Mouse (Mus musculus) intestine, embryonic 15.5 days (tissue): ENCODE results near the gene Rilpl1. TPM values are rescaled to one million over a fixed set of nuclear protein-coding genes. Genes with fewer than 3 reads are reported as not detected.
"Not testable (repeated sequence)": the region's sequence is repeated elsewhere in the genome, so short reads cannot be mapped to it uniquely, and the experiment has no call there.

ENCODE experiments used
- ATAC-seq: fragments of 200-750 bp; cut with Nextera tagmentation; 2 replicates; pipeline ENCODE4 v1.8.0; 2017; ENCODE audit warnings: moderate TSS enrichment, moderate library complexity
- H3K27ac ChIP-seq: fragments of 300-500 bp; sonication (generic); 2 replicates; pipeline ENCODE4 v1.5.1; 2015; ENCODE audit warnings: mild to moderate bottlenecking, inconsistent platforms
- H3K27me3 ChIP-seq: fragments of 300-500 bp; sonication (generic); replicated peaks from 2 replicates; pipeline ENCODE4 v1.6.1; 2015; ENCODE audit warnings: inconsistent platforms
- H3K36me3 ChIP-seq: fragments of 300-500 bp; sonication (generic); 2 replicates; pipeline ENCODE4 v1.6.1; 2015; ENCODE audit warnings: inconsistent platforms
- H3K4me1 ChIP-seq: fragments of 300-500 bp; sonication (generic); replicated peaks from 2 replicates; pipeline ENCODE4 v1.6.1; 2015; ENCODE audit warnings: inconsistent platforms
- H3K4me2 ChIP-seq: fragments of 300-500 bp; sonication (generic); replicated peaks from 2 replicates; pipeline ENCODE4 v1.6.1; 2015; ENCODE audit warnings: mild to moderate bottlenecking, inconsistent platforms
- H3K4me3 ChIP-seq: fragments of 300-500 bp; sonication (generic); replicated peaks from 2 replicates; pipeline ENCODE4 v1.5.1; 2015; ENCODE audit warnings: inconsistent platforms
- H3K9ac ChIP-seq: fragments of 300-500 bp; sonication (generic); 2 replicates; pipeline ENCODE4 v1.6.1; 2015; ENCODE audit warnings: inconsistent platforms
- H3K9me3 ChIP-seq: fragments of 300-500 bp; sonication (generic); 2 replicates; pipeline ENCODE4 v1.6.1; 2016; ENCODE audit warnings: inconsistent platforms
- WGBS: fragments of 180-500 bp; shearing (Covaris S2); methylation state at CpG from one replicate; pipeline ENCODE4 v1.1.7; 2015; 5-methylcytosine and 5-hydroxymethylcytosine counted together
- polyA plus RNA-seq: library from polyadenylated mRNA; unstranded; fragments of >200 nt; fragmentation: Nextera tagmentation; extraction: Ambion mirVana; gene quantifications from 2 replicates; pipeline ENCODE4 v1.2.1, GENCODE M21; 2015

The Rilpl1 gene
- polyA plus RNA-seq, 1 experiment from 2014 or later = 11.9 TPM

DNA sequence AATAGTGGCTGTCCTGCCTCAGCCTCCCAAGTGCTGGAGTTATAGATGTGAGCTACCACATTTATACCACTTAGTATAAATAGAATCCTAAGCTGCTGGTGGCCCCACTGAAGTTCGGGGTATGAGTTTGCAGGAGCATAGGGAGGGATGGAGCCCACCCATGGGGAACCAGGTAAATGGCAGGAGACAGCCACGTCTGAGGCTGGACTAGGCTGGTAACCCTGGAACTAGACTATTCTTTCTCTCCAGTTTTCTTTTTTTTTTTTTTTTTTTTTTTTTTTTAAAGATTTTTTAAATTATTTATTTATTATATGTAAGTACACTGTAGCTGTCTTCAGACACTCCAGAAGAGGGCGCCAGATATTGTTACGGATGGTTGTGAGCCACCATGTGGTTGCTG lies 31.2 kb downstream of the Rilpl1 start:
- 84% methylated on average over 2 of the region's 4 CpGs for WGBS
- not testable (repeated sequence) for ATAC-seq, H3K4me3 ChIP-seq, H3K9me3 ChIP-seq, H3K36me3 ChIP-seq, H3K27me3 ChIP-seq, H3K9ac ChIP-seq, H3K4me2 ChIP-seq, H3K27ac ChIP-seq
- H3K4me1 ChIP-seq = peaks cover 10% of the 10 kb centered on the region; the same call in 1 of the 2 replicates

DNA sequence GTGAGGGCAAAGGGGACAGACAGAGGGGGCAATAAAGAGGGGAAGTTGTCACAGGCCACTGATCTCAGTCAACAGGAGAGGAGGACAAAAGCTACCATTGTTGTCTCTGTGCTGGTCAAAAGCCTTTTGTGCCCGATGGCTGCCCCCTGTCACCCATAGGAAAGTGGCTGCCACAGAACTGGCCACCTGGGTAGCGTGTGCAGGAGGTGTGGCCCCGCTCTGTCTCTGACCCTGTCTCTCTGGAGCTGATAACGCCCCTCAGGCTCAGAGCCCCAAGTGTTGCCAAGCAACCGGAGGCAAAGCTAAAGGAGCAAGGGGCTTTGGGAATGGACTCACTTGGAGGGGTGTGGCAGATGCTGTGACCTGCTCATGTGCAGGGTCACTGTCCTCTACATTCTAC lies 32.2 kb downstream of the Rilpl1 start:
- Histone ChIP-seq H3K27ac (no peak overlapping the region), H3K36me3 (no peaks in the 10 kb centered on the region; the same call in 1 of the 2 replicates), H3K4me3 (no peak overlapping the region), H3K9ac (no peak overlapping the region), H3K4me1 (peaks cover 10% of the 10 kb centered on the region; the same call in 1 of the 2 replicates), H3K27me3 (no peaks in the 10 kb centered on the region), H3K9me3 (no peaks in the 10 kb centered on the region), H3K4me2 (no peak overlapping the region)
- WGBS = 55% methylated on average over 5 of the region's 5 CpGs
- no peak for ATAC-seq

GRCm38 (mm10) chr5:124498221-124498876 lies 32.8 kb downstream of the Rilpl1 start:
- ATAC-seq = no peak
- H3K9ac ChIP-seq = no peak overlapping the region
- no peak overlapping the region for H3K4me2 ChIP-seq
- H3K4me1 ChIP-seq = peaks cover 10% of the 10 kb centered on the region; the same call in 1 of the 2 replicates
- H3K36me3 ChIP-seq = no peaks in the 10 kb centered on the region; the same call in 1 of the 2 replicates
- no peak overlapping the region for H3K27ac ChIP-seq
- H3K9me3 ChIP-seq = no peaks in the 10 kb centered on the region
- H3K27me3 ChIP-seq = no peaks in the 10 kb centered on the region
- H3K4me3 ChIP-seq = no peak overlapping the region
- 78% methylated on average over 9 of the region's 9 CpGs for WGBS

GRCm38 (mm10) chr5:124496614-124497514 lies 34.3 kb downstream of the Rilpl1 start:
- no peak overlapping the region for H3K9ac ChIP-seq
- no peak overlapping the region for H3K27ac ChIP-seq
- peaks cover 10% of the 10 kb centered on the region; the same call in 1 of the 2 replicates for H3K4me1 ChIP-seq
- WGBS = 43% methylated on average over 15 of the region's 15 CpGs
- no peaks in the 10 kb centered on the region for H3K9me3 ChIP-seq
- ATAC-seq = peak; percentile 67
- no peaks in the 10 kb centered on the region for H3K27me3 ChIP-seq
- H3K4me3 ChIP-seq = peak overlapping the region; percentile 1; the same call in 1 of the 2 replicates
- H3K4me2 ChIP-seq = peak overlapping the region; percentile 30; the same call in 1 of the 2 replicates
- H3K36me3 ChIP-seq = peaks cover 10% of the 10 kb centered on the region; the same call in 1 of the 2 replicates

DNA sequence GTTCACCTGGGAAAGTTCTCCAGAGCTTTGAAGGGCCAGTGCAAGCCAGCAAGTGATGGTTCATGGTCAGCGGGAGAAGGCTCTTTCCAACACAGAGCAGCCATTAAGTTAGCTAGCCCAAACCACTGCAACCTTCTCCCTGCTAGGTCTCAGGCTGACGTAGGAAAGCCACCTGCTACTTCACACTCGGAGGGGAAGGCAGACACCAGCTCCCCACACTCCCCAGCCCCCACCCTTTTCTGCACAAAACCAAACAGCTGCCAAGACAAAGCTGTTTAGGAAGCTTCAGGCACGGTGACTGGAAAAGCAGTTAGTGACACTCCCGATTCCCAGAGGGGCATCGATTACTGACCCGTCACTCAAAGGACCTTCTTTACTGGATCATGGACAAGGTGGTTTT lies 35.6 kb downstream of the Rilpl1 start:
- Histone ChIP-seq H3K27ac (no peak overlapping the region), H3K36me3 (peaks cover 11% of the 10 kb centered on the region; the same call in 1 of the 2 replicates), H3K9me3 (no peaks in the 10 kb centered on the region), H3K4me2 (no peak overlapping the region), H3K9ac (no peak overlapping the region), H3K4me3 (no peak overlapping the region), H3K27me3 (no peaks in the 10 kb centered on the region), H3K4me1 (peaks cover 10% of the 10 kb centered on the region; the same call in 1 of the 2 replicates)
- 64% methylated on average over 7 of the region's 7 CpGs for WGBS
- no peak for ATAC-seq

DNA sequence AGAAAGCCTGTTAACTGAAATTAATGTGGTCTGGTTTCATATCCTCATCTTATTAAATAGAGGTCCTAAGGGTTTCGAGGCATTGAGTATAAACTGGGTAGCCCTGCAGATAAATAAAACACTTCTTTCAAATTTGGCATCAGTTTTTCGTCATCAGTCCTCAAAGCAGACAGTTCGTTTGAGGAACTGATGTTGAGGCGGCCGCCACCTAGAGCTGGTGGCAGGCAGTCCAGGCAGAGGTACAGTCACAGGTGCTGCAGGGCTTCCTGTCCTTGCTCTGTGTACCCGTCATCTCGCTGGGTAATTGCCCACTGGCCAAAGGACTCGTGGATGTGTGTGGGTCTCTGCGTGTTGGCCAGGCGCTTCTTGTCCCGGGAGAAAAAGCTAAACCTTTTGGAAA lies 37.7 kb downstream of the Rilpl1 start:
- no peak overlapping the region for H3K4me2 ChIP-seq
- no peak for ATAC-seq
- peaks cover 11% of the 10 kb centered on the region; the same call in 1 of the 2 replicates for H3K36me3 ChIP-seq
- H3K27ac ChIP-seq = no peak overlapping the region
- 81% methylated on average over 11 of the region's 11 CpGs for WGBS
- H3K4me1 ChIP-seq = peaks cover 6% of the 10 kb centered on the region; the same call in 1 of the 2 replicates
- no peak overlapping the region for H3K9ac ChIP-seq
- no peaks in the 10 kb centered on the region for H3K27me3 ChIP-seq
- no peak overlapping the region for H3K4me3 ChIP-seq
- H3K9me3 ChIP-seq = no peaks in the 10 kb centered on the region

- Histone ChIP-seq H3K9me3 (no peaks in the 10 kb centered on the region), H3K27me3 (no peaks in the 10 kb centered on the region), H3K4me2 (no peak overlapping the region), H3K27ac (no peak overlapping the region), H3K36me3 (peaks cover 11% of the 10 kb centered on the region; the same call in 1 of the 2 replicates), H3K4me3 (no peak overlapping the region), H3K9ac (no peak overlapping the region), H3K4me1 (peaks cover 6% of the 10 kb centered on the region; the same call in 1 of the 2 replicates)
- 87% methylated on average over 4 of the region's 4 CpGs for WGBS
- ATAC-seq = no peak
These were observed 38.6 kb downstream of the Rilpl1 start for GRCm38 (mm10) chr5:124492618-124493017.

DNA sequence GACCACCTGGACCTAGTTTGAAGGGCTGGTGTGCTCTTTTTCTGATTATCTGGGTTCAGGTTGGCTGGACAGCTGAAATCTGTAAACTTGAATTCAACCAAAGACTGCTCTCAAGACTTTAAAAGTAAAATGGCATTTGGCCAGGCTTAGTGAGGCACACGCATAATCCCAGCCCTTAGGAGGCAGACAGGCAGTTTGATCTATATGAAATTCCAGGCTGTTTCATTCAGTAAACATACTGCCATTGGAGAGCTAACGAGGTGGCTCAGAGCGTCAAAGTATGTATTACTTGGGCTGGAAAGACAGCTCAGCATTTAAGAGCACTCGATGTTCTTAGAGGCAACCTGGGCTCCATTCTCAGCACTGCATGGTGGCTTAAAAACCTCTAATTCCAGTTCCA lies 39.5 kb downstream of the Rilpl1 start:
- Histone ChIP-seq H3K27ac (no peak overlapping the region), H3K4me3 (no peak overlapping the region), H3K27me3 (no peaks in the 10 kb centered on the region), H3K4me2 (no peak overlapping the region), H3K9ac (no peak overlapping the region), H3K36me3 (peaks cover 11% of the 10 kb centered on the region; the same call in 1 of the 2 replicates), H3K9me3 (no peaks in the 10 kb centered on the region), H3K4me1 (0 out of 2 replicates have a peak, but pooled peaks cover 4% of the 10 kb centered on the region)
- ATAC-seq = no peak
- WGBS = 69% methylated on average over 4 of the region's 4 CpGs

- H3K36me3 ChIP-seq = 0 out of 2 replicates have a peak, but pooled peaks cover 11% of the 10 kb centered on the region
- no peak for ATAC-seq
- 85% methylated on average over 3 of the region's 3 CpGs for WGBS
These were observed 42.3 kb downstream of the Rilpl1 start for GRCm38 (mm10) chr5:124488885-124489284.

DNA sequence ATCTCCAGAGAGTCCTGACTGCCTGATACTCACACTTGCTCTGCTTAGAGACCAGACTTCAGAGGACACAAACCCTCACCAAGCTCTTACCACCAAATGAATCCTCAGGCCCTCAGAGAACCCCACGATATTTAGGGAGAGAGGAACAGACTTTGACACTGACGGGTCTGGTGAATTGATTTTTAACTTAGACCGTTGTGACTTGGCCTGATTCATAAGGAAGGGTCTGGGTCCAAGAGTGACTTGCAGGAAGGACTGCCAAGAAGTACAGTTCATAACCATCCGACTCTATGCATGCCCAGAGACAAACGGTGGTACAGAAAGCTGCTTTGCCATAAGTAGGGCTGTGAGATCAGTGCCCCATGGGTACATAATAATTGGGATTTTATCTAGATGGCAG lies 45.5 kb downstream of the Rilpl1 start:
- H3K27me3 ChIP-seq = no peaks in the 10 kb centered on the region
- H3K4me2 ChIP-seq = no peak overlapping the region
- 92% methylated on average over 5 of the region's 5 CpGs for WGBS
- 0 out of 2 replicates have a peak, but pooled peaks cover 2% of the 10 kb centered on the region for H3K4me1 ChIP-seq
- no peak overlapping the region for H3K4me3 ChIP-seq
- ATAC-seq = no peak
- no peaks in the 10 kb centered on the region for H3K36me3 ChIP-seq
- no peak overlapping the region for H3K9ac ChIP-seq
- no peaks in the 10 kb centered on the region for H3K9me3 ChIP-seq
- no peak overlapping the region for H3K27ac ChIP-seq

More at GRCm38 (mm10) chr5:124488885-124489284, 42.3 kb downstream of the Rilpl1 start:
- Histone ChIP-seq H3K4me2 (no peak overlapping the region), H3K4me1 (no peaks in the 10 kb centered on the region), H3K4me3 (no peak overlapping the region), H3K9me3 (no peaks in the 10 kb centered on the region), H3K27ac (no peak overlapping the region), H3K27me3 (no peaks in the 10 kb centered on the region), H3K9ac (no peak overlapping the region)

DNA sequence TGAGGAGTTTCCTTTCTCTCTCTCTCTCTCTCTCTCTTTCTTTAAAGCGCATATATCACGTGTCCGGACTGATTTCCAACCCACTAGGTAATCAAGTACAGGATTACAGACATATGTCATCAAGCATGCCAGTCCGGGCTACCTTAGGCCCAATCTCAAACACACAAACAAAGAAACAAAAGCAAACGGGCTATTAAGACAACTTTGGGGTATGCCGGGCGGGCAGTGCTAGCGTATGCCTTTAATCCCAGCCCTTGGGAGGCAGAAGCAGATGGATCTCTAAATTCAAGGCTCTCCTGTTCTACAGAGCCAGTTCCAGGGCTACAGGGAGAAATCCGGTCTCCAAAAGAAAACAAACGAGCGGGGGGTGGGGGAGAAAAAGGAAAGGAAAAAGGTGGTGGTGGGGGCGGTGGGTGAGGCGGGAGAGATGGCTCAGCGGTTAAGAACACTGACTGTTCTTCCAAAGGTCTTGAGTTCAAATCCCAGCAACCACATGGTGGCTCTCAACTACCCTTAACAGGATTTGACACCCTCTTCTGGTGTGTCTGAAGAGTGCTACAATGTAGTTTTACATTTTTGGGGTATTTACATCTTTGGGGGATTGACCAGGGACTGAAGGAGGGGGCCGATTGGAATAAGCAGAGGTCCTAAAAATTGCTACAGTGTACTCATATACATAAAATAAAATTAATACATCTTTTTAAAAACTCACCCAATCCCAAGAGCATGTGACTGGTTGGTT lies 47.4 kb downstream of the Rilpl1 start:
- Histone ChIP-seq H3K4me1 (peaks cover 4% of the 10 kb centered on the region; the same call in 1 of the 2 replicates), H3K36me3 (no peaks in the 10 kb centered on the region), H3K9me3 (no peaks in the 10 kb centered on the region), H3K27ac (peak overlapping the region; percentile 99), H3K27me3 (no peaks in the 10 kb centered on the region), H3K9ac (peak overlapping the region; percentile 74), H3K4me3 (peak overlapping the region; percentile 55), H3K4me2 (peak overlapping the region; percentile 70)
- peak; percentile 52 for ATAC-seq
- 7% methylated on average over 15 of the region's 15 CpGs for WGBS
